Mouse (Mus musculus): ENCODE results near the gene Dctn2. TPM values are rescaled to one million over a fixed set of nuclear protein-coding genes. Genes with fewer than 3 reads are reported as not detected.
"Not testable (repeated sequence)": the region's sequence is repeated elsewhere in the genome, so short reads cannot be mapped to it uniquely, and the experiment has no call there.

The Dctn2 gene
- polyA plus RNA-seq, 3 experiments from 2014 or later = 54.0 to 61.1 (median 56.9) TPM

DNA sequence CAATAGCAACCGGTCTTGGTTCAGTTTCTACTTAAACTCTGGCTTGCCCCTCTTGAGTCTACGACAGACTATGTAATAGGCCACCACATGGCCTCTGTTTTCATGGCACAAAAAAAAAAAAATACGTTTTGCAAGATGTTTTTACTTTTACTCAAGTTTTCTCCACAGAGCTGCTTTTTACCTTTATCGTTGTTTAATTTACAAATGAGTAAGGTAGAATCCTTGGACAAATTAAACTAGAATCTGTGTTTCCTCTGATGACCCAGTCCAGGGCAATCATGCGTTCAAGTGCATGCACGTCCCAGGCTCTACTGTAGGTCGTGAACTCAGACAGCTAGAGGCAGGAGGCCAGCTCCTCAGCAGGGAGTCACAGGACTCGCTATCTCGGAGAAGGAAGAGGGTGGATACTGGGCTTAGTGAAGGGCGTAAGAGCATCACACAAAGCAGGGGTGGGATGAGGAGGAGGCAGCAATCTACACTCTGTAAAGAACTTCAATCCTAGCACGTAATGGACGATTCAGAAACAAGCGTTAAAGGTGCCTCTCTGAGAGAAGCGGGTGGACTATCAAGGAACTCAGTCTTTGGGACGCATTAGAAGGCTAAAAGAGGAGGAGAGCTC lies 23.5 kb downstream of the Dctn2 start:
- peak; percentile 17 for ATAC-seq

DNA sequence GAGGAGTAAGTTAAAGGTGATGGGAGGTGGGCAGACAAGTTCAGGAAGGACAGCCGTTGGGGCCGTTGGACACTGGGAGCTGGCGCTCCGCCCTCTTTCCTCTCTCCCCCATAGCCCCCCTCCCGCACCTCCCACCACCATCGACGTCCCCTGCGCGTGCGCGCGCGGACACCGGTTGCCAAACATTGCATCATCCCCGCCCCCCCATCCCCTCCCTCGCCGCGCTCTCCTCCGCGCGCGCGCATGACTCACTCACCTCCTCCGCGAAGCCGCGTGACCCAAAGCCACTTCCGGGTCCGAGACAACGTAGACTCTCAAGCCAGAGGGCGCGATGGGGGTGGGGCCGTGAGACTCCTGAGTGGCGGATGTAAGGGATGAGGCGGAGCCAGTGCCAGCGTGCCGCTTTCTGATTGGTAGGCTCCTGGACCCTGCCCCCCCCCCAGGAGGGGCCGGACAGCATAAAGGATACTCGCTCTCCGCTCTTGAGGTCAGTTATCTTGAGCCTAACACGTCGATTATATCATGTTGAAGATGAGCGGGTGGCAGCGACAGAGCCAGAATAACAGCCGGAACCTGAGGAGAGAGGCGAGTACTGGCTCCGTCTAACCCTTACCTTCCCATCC lies 24.2 kb downstream of the Dctn2 start:
- ATAC-seq = peak; percentile 79

DNA sequence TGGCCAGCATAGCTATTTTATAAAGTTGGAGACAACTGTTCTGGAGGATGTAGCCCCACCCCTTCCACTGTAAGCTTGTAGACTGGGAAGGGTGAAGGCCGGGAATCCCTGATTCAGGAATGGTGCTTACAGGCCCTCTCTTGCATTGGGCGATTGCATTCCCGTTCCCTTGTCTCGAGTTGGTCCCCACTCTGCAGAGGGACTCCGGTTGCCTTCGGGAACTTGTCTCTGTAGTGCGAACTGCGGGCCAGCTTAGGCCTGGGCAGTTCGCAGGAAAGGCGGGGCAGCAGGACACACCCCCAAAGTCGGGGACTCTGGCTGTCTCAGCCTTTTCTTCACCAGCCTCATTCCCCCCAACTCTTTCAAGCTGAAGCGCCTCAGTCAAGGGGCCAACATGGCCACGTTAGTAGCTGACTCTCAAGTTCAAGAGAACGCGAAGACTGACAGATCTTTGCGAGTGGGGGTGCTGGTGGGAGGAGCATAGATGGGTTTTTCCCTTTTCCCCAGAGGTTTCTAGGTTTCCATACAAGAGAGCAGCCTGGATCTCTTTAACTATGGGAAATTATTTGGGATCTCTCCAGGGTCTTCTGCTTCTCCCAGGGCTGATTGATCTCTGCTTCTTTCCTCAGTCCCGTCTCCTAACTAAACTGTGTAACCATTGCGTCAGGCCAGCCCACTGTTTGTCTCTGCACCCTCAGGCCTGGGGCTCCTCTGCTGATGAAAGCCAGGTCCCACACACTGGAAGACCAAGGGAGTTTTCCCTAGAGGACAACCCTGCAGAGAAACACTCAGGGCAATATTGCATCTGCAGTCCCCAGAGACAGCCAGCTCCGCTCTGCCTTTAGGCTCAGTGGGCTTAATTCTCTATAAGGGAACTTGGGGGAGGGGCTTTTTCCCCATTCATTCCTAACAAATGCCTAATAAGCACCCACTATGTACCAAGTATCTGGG lies 25.0 kb downstream of the Dctn2 start:
- peak; percentile 16 for ATAC-seq

DNA sequence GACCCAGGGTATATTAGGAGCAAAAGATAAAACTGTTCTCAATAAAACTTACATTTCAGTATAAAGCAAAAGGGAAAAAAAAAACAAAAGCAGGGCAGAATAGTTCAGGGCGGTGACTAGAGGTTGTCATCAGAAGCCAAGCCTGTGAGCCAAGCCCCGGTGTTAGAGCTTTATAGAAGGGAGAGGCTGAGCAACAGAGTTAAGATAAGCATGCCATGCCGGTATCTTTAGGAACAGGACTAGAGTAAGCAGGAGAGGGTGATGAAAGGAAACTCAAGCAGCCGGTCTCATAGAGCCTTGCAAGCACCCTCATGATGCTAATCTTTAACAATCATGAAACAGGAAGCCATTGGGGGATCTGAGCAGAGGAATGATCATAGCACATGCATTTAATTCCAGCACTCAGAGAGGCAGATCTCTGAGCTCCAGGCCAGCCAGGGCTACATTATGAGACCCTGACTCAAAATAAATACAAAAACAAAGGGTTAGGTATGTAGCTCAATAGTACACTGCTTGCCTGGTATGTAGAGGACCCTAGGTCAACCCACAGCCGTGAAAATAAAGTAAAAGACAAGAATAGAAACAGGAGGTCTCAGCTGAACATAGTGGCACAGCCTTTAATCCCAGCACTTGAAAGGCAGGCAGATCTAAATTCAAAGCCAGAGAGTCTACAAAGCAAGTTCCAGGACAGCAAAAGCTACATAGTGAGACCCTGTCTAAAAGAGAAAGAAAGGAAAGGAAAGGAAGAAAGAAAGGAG lies 25.9 kb downstream of the Dctn2 start:
- no peak for ATAC-seq

DNA sequence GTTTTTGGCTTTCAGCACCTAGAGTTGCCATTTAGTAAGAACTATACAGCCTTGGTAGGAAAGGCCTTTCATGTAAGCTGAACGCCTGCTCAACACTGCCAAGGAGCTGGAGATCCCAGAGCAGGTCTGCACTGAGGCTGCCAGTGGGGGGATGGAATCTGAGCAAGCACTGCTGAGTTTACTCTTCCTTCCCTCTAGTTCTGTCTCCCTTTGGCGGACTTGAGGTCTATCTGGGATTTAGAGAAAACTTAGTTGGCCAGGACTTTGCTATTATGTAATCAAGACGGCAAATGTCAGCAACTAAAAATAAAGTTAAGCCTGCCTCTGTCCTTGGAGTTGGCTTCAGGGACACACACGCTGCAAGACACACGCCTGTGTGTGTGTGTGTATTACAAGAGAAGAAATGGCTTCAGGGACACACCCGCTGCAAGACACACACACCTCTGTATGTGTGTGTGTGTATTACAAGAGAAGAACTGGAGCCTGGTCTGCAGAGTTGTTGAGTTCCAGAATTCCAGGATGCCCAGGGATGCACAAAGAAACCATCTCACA lies 26.9 kb downstream of the Dctn2 start:
- no peak for ATAC-seq

DNA sequence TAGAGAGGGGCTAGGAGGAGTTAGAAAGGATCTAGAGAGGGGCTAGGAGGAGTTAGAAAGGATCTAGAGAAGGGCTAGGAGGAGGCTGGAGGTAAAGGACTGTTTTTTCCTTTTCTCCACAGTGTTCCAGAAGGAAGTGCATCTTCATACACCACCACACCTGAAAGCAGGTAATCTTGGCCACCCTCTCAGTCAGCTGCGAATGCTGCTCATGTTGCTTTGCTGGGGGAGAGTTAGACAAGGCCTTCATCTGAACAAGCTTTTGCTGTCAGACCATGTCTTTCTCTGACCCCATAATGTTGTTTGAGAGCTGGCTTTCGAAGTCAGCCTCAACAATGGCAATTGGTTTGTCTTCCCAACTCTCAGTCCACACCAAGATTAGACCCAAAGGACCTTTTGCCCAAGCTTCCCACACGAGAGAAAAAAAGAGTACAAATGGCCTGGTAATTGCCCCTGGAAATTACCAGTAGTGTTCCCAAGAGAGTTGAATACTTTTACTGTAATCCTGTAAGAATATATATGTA lies 27.5 kb downstream of the Dctn2 start:
- ATAC-seq = no peak

DNA sequence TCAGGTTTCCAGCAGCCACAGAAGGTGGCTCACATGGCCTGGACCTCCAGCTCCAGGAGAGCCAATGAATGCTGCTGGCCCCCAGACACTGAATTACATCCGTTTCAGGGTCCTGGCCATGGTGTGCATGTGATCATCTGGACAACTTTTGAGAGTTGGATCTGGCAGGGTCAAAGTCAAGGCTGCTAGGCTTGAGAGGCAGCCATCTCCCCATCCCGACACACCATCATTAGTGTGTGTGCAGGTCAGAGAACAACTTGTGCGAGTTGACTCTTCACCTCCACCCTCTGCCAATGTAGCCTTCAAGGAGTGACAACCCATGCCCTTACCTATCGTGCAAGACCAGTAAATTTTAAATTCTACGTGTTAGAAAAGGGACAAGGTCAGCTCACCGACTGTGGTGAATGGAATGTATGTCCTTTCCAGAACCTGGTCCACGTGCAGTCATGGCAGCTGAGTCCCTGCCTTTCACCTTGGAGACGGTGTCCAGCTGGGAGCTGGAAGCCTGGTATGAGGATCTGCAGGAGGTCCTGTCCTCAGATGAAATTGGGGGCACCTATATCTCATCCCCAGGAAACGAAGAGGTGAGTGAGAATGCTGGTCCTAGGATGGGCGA lies 28.8 kb downstream of the Dctn2 start:
- ATAC-seq = no peak

DNA sequence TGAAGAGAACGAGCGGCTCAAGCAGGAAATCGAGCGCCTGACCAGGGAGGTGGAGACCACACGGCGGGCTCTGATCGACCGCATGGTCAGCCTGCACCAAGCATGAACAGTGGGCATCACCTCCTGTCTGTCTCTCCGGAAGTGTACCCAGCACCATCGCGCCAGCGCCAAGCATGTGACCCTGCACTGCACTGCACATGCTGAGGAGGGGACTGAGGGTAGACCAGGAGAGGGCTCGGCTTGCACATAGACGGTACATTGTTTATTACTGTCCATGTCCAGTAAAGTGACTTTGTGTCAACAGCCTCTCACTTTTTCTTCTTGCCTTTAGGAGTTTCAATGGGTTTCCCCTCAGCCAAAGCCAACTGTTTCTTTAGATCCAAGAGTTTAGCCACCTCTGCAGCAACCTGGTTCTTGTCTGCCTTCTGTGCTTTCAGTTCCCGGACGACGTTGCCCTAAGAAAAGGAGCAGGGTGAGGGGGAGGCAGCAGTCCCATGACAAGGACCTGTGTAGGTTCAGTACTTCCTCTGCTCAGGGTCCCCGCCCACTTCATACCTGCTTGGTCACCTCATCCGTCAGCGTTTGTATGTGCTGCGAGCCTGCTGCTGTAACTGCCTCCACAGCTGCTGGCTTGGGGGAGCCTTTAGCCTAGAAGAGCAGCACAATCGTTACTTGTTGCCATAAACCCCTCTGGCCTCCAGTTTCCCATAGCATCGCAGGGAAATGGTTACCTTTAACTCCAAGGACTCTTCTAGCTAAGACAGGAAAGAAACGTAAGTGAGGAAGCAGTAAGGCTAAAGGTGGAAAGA lies 30.0 kb downstream of the Dctn2 start:
- no peak for ATAC-seq

DNA sequence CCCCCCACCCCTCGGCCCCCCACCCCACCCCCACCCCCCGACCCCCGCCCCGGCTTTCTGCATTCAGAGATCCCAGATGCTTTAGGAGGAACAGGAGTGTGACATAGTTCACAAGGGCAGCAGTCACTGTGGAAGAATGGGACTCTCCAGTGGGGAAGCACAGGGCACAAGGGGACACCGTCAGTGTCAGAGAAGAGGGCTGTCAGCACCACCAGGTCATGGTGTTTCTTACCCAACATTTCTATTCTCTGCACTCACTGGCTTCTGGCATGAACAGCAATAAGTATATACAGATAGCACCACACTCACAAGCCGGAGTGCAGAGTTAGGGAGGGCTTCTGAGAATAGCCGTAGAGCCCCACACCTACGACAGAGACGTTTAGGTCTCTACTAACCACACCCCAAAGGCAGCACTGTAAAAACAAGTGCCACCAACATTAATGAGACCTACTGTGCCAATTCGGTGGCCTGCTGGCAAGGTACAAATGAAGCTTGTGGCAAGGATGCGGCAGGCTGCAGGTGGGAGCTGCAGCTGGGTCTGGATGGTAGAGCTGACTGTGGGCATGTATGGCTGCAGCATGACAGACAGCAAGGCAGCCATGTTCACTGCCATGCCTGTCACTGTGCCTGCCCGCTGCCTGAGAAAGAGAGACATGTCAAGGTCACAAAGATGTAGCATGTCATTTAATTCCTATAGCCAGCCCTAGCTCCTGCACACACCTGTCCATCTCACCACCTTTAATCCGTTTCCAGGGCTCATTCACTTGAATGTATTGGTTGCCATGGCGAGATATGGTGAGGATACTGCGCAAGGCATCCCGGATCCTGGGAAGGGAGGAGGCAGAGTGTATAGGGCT lies 31.1 kb downstream of the Dctn2 start:
- no peak for ATAC-seq

DNA sequence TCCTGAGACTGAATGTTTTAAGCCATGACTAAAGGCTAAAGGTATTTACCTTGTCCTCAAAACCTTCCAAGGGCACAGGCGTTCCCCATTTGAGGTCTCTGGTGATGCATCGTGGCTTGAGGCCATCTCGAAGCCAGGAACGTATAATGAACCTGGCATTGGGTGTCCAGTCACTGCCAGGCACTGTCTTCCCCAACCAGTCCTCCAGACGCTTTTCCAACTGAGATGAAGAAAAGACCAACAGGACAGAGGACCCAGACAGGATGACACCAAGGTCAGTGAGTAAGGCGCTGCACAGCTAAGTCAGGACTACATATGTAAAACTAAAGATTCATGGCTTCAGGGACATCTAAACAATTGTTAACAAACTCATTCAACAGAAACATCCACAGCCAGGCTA lies 34.2 kb downstream of the Dctn2 start:
- ATAC-seq = no peak

DNA sequence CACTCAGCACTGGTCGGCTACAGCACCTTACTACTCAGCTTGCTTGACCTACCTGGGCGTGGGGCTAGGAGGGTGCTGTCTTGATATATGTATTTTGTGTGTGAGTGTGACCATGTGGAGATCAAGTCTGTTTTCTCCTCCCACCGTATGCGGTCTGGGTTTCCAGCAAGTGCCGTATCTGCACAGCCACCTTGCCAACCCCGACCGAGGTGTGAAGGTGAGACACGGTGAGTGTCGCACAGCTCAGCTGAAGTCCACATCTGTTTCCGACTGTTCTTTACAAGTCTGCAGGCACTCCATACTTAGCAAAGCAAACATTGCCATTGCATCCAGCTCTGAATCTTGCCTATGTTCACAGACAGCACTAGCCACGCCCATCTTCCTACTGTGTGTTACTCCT lies 37.0 kb downstream of the Dctn2 start:
- ATAC-seq = no peak

DNA sequence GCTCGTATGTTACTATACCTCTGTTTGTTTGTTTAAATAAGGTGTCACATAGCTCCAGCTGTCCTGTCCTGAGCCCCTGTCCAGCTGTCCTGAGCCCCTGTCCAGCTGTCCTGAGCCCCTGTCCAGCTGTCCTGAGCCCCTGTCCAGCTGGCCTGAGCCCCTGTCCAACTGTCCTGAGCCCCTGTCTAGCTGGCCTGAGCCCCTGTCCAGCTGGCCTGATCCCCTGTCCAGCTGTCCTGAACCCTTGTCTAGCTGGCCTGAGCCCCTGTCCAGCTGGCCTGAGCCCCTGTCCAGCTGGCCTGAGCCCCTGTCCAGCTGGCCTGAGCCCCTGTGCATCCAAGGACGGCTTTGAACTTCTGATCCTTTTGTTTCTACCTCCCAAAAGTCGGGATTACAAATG lies 43.0 kb downstream of the Dctn2 start:
- ATAC-seq = not testable (repeated sequence)

DNA sequence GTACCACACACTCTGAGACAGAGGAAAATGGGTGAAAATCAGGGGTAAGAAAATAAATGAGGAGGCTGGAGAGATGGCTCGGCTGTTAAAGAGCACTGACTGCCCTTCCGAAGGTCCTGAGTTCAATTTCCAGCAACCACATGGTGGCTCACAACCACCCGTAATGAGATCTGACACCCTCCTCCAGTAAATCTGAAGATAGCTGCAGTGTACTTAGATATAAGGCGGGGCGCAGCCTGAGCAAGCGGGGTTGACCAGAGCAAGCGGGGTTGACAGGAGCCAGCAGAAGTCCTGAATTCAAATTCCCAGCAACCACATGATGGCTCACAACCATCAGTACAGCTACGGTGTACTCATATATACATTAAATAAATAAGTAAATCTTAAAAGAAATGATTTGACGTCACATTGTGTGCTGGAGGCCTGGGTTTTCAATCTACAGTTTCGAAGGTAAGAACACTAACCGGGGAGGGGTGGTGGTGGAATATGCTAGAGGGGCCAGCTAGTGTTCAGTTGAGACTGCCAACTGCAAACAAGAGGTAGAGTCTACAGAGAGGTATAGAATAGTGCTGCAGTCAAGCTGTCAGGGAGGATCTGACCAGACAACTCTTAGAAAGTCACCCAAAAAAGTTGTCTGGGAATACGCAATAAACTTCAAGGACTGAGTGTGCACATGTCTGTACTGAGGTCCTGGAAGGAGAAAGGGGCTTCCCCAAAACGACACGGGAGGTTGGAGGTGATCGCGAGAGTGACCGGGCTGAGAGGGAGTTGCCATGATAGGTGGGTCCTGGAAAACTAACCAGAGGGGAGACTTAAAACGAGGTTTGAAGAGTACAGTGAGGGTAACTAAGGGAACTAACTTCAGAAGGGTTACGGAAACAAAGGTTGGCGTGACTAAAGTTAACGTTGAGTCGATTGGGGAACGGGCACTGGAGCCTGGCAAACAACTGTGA lies 44.6 kb downstream of the Dctn2 start:
- ATAC-seq = peak; percentile 7

DNA sequence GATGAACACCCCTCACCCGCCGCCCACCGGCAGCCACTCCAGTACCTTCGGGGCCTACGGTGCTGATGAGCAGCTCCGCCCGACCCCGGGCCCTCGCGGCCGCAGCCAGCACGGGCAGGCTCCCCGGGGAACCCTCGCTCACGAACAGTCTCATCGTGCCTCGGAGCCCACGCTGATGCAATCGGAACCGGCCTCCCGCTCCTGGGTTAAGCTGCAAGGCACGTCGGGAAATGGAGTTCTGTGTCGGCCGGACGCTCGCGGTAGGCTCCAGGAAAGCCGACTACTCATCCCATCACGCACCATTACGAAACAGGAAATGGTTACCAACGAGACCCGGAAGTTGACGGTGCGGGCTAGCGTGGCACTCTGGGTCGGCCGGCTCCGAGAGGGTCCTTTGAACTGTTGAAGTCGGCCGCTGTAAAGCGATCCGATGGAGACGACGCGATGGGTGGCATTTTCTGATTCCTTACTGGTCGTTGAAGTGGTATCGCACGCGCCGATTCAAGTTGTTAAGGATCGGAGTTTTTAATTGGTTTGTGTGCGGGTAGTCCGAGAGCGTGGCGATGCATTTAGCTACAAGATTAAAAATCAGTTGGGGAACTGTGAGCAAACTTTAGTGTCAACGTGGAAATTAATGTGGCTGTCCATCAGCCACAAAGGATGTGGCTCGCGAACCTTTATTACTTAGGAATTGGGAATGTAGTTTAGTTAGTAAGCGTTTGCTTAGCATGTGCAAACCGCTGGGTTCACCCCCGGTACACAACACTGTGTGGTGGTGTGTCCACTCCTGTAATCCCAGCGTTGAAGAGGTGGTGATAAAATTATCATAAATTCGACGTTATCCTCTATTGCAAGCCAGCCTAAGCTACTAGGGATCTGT lies 45.5 kb downstream of the Dctn2 start, which contains the start of gene Mars:
Mars (minus strand) TSS at position 311 of the 880 bp plus-strand sequence.
- ATAC-seq = peak; percentile 95

DNA sequence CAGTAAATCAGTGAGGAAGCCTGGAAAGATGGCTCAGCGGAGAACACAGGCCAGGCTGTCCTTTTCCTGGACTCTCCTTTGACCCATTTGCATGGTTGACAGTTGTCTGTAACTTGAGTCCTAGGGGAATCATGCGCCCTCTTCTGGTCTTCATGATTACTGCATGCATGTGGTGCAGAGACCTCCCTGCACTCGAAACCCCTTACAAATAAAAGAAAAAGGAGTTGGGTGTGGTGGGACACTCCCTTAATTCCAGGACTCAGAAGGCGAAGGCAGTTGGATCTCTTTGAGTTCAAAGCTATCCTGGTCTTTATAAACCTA lies 46.1 kb downstream of the Dctn2 start:
- peak; percentile 46 for ATAC-seq

DNA sequence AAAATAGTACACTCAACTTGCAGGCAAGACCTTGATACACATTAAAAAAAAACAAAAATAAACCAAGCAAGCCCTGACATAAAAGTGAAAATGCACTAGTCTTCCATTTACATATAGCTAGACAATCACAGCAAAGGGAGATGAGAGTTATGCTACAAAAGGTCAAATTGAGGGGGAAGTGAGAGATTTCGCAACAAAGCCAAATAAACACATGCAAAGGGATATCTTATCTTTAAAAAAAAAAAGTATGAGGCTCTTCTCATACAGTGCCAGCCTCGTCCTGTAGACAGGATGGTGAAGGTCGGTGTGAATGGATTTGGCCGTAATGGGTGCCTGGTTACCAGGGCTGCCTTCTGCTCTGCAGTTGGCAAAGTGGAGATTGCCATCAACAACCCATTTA lies 46.7 kb downstream of the Dctn2 start:
- ATAC-seq = no peak

DNA sequence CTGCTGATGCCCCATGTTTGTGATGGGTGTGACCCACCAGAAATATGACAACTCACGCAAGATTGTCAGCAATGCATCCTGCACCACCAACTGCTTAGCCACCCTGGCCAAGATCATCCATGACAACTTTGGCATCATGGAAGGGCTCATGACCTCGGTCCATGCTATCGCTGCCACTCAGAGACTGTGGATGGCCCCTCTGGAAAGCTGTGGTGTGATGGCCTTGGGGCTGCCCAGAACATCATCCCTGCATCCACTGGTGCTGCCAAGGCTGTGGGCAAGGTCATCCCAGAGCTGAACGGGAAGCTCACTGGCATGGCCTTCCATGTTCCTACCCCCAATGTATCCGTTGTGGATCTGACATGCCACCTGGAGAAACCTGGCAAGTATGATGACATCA lies 47.3 kb downstream of the Dctn2 start:
- not testable (repeated sequence) for ATAC-seq

DNA sequence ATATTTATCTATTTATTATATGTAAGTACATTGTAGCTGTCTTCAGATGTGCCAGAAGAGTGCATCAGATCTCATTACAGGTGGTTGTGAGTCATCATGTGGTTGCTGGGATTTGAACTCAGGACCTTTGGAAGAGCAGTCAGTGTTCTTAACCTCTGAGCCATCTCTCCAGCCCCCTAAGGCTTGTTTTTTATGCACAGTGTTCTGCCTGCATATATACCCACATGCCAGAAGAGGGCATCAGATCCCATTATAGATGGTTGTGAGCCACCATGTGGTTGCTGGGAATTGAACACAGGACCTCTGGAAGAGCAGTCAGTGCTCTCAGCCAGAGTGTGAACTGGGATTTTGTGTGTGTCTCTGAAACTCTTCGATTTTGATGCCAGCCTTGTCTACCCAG lies 48.8 kb downstream of the Dctn2 start:
- not testable (repeated sequence) for ATAC-seq

All from inflammation-experienced regulatory T-cells, adult 6 months (primary cell).